Mouse (Mus musculus): ENCODE data around the gene Trat1.

Gene Trat1

GRCm38 (mm10) chr16:48771971-48772445 is at the start of gene Trat1:
Gene Trat1, minus strand, starts transcription at chr16:48772021.
- Histone ChIP-seq H3K36me3 (ENCODE audit: control insufficient read depth, insufficient read depth, low read length, poor library complexity, severe bottlenecking) (no peaks in the 10 kb centered on the region), H3K27me3 (ENCODE audit: control insufficient read depth, insufficient read depth, low read length, poor library complexity, severe bottlenecking) (no peaks in the 10 kb centered on the region)
- no peak for DNase-seq (ENCODE audit: low read depth, low spot score)

- no peaks in the 10 kb centered on the region for H3K36me3 ChIP-seq (ENCODE audit: control insufficient read depth, insufficient read depth, low read length, poor library complexity, severe bottlenecking)
- DNase-seq (ENCODE audit: low read depth, low spot score) = no peak
- no peaks in the 10 kb centered on the region for H3K27me3 ChIP-seq (ENCODE audit: control insufficient read depth, insufficient read depth, low read length, poor library complexity, severe bottlenecking)
Observed at GRCm38 (mm10) chr16:48818524-48818923, 46.7 kb upstream of the Trat1 start.

- no peak for DNase-seq (ENCODE audit: low read depth, low spot score)
- Histone ChIP-seq H3K36me3 (ENCODE audit: control insufficient read depth, insufficient read depth, low read length, poor library complexity, severe bottlenecking) (no peaks in the 10 kb centered on the region), H3K27me3 (ENCODE audit: control insufficient read depth, insufficient read depth, low read length, poor library complexity, severe bottlenecking) (no peaks in the 10 kb centered on the region)
Observed at GRCm38 (mm10) chr16:48816695-48817094, 44.9 kb upstream of the Trat1 start, which contains the start of gene Retnlb. Gene Retnlb, plus strand, starts transcription at chr16:48816856.

- DNase-seq (ENCODE audit: low read depth, low spot score) = no peak
- H3K36me3 ChIP-seq (ENCODE audit: control insufficient read depth, insufficient read depth, low read length, poor library complexity, severe bottlenecking) = no peaks in the 10 kb centered on the region
- H3K27me3 ChIP-seq (ENCODE audit: control insufficient read depth, insufficient read depth, low read length, poor library complexity, severe bottlenecking) = no peaks in the 10 kb centered on the region
Observed at GRCm38 (mm10) chr16:48811881-48812436, 40.1 kb upstream of the Trat1 start.

- DNase-seq (ENCODE audit: low read depth, low spot score) = no peak
- Histone ChIP-seq H3K27me3 (ENCODE audit: control insufficient read depth, insufficient read depth, low read length, poor library complexity, severe bottlenecking) (no peaks in the 10 kb centered on the region), H3K36me3 (ENCODE audit: control insufficient read depth, insufficient read depth, low read length, poor library complexity, severe bottlenecking) (no peaks in the 10 kb centered on the region)
Observed at GRCm38 (mm10) chr16:48809374-48809773, 37.6 kb upstream of the Trat1 start.

GRCm38 (mm10) chr16:48806521-48806920 is 34.7 kb upstream of the Trat1 start:
- Histone ChIP-seq H3K36me3 (ENCODE audit: control insufficient read depth, insufficient read depth, low read length, poor library complexity, severe bottlenecking) (no peaks in the 10 kb centered on the region), H3K27me3 (ENCODE audit: control insufficient read depth, insufficient read depth, low read length, poor library complexity, severe bottlenecking) (no peaks in the 10 kb centered on the region)
- DNase-seq (ENCODE audit: low read depth, low spot score) = no peak

- H3K36me3 ChIP-seq (ENCODE audit: control insufficient read depth, insufficient read depth, low read length, poor library complexity, severe bottlenecking) = no peaks in the 10 kb centered on the region
- no peak for DNase-seq (ENCODE audit: low read depth, low spot score)
- H3K27me3 ChIP-seq (ENCODE audit: control insufficient read depth, insufficient read depth, low read length, poor library complexity, severe bottlenecking) = no peaks in the 10 kb centered on the region
Observed at GRCm38 (mm10) chr16:48805412-48805811, 33.6 kb upstream of the Trat1 start.

GRCm38 (mm10) chr16:48800906-48801305 is 29.1 kb upstream of the Trat1 start:
- H3K27me3 ChIP-seq (ENCODE audit: control insufficient read depth, insufficient read depth, low read length, poor library complexity, severe bottlenecking) = no peaks in the 10 kb centered on the region
- H3K36me3 ChIP-seq (ENCODE audit: control insufficient read depth, insufficient read depth, low read length, poor library complexity, severe bottlenecking) = no peaks in the 10 kb centered on the region
- no peak for DNase-seq (ENCODE audit: low read depth, low spot score)

- Histone ChIP-seq H3K27me3 (ENCODE audit: control insufficient read depth, insufficient read depth, low read length, poor library complexity, severe bottlenecking) (no peaks in the 10 kb centered on the region), H3K36me3 (ENCODE audit: control insufficient read depth, insufficient read depth, low read length, poor library complexity, severe bottlenecking) (no peaks in the 10 kb centered on the region)
- no peak for DNase-seq (ENCODE audit: low read depth, low spot score)
Observed at GRCm38 (mm10) chr16:48799470-48799869, 27.6 kb upstream of the Trat1 start.

- H3K27me3 ChIP-seq (ENCODE audit: control insufficient read depth, insufficient read depth, low read length, poor library complexity, severe bottlenecking) = no peaks in the 10 kb centered on the region
- no peaks in the 10 kb centered on the region for H3K36me3 ChIP-seq (ENCODE audit: control insufficient read depth, insufficient read depth, low read length, poor library complexity, severe bottlenecking)
- DNase-seq (ENCODE audit: low read depth, low spot score) = no peak
Observed at GRCm38 (mm10) chr16:48798285-48798684, 26.5 kb upstream of the Trat1 start.

GRCm38 (mm10) chr16:48788704-48789185 is 16.9 kb upstream of the Trat1 start:
- Histone ChIP-seq H3K27me3 (ENCODE audit: control insufficient read depth, insufficient read depth, low read length, poor library complexity, severe bottlenecking) (no peaks in the 10 kb centered on the region), H3K36me3 (ENCODE audit: control insufficient read depth, insufficient read depth, low read length, poor library complexity, severe bottlenecking) (no peaks in the 10 kb centered on the region)
- no peak for DNase-seq (ENCODE audit: low read depth, low spot score)

- no peaks in the 10 kb centered on the region for H3K36me3 ChIP-seq (ENCODE audit: control insufficient read depth, insufficient read depth, low read length, poor library complexity, severe bottlenecking)
- no peak for DNase-seq (ENCODE audit: low read depth, low spot score)
- H3K27me3 ChIP-seq (ENCODE audit: control insufficient read depth, insufficient read depth, low read length, poor library complexity, severe bottlenecking) = no peaks in the 10 kb centered on the region
Observed at GRCm38 (mm10) chr16:48786258-48786657, 14.4 kb upstream of the Trat1 start.

- Histone ChIP-seq H3K36me3 (ENCODE audit: control insufficient read depth, insufficient read depth, low read length, poor library complexity, severe bottlenecking) (no peaks in the 10 kb centered on the region), H3K27me3 (ENCODE audit: control insufficient read depth, insufficient read depth, low read length, poor library complexity, severe bottlenecking) (no peaks in the 10 kb centered on the region)
- DNase-seq (ENCODE audit: low read depth, low spot score) = no peak
Observed at GRCm38 (mm10) chr16:48777254-48777653, 5.4 kb upstream of the Trat1 start.

GRCm38 (mm10) chr16:48769183-48769582 is 2.6 kb downstream of the Trat1 start:
- Histone ChIP-seq H3K27me3 (ENCODE audit: control insufficient read depth, insufficient read depth, low read length, poor library complexity, severe bottlenecking) (no peaks in the 10 kb centered on the region), H3K36me3 (ENCODE audit: control insufficient read depth, insufficient read depth, low read length, poor library complexity, severe bottlenecking) (no peaks in the 10 kb centered on the region)
- DNase-seq (ENCODE audit: low read depth, low spot score) = no peak

- H3K36me3 ChIP-seq (ENCODE audit: control insufficient read depth, insufficient read depth, low read length, poor library complexity, severe bottlenecking) = no peaks in the 10 kb centered on the region
- H3K27me3 ChIP-seq (ENCODE audit: control insufficient read depth, insufficient read depth, low read length, poor library complexity, severe bottlenecking) = no peaks in the 10 kb centered on the region
- no peak for DNase-seq (ENCODE audit: low read depth, low spot score)
Observed at GRCm38 (mm10) chr16:48760643-48761481, 11.0 kb downstream of the Trat1 start.
